Mouse (Mus musculus) testis, adult 2 months (tissue): ENCODE measurements at regions not wholly inside any gene's neighbourhood (a gene's known extent, or its start where the extent isn't known, plus 50 kb on each side); places are given as distances from the start of the nearest gene placed in this dataset.

ENCODE experiments used
- CTCF ChIP-seq: fragments of 200-500 bp; IDR thresholded peaks from 2 replicates; pipeline ENCODE4 v1.5.1; 2012; ENCODE audit warnings: low read depth, mild to moderate bottlenecking, inconsistent platforms, low read length, moderate library complexity; ENCODE audit not compliant: control insufficient read depth, insufficient read depth, insufficient replicate concordance
- POLR2A ChIP-seq: fragments of 200-500 bp; IDR thresholded peaks from 2 replicates; pipeline ENCODE4 v1.6.1; 2012; ENCODE audit warnings: low read depth, mild to moderate bottlenecking, inconsistent platforms, low read length, moderate library complexity; ENCODE audit not compliant: control insufficient read depth

GRCm38 (mm10) chr2:46525223-46525622, 1408.0 kb upstream of the Zeb2 start:
- no peak for TF ChIP-seq CTCF
- no peak for TF ChIP-seq POLR2A
